Comparison of ENCODE assay signal across 22 mouse cellular contexts in genomic region chr2:105710511-105710910, GRCm38 (mm10). TPM values are rescaled to one million over a fixed set of nuclear protein-coding genes. Genes with fewer than 3 reads are reported as not detected.
DNase-seq lines count a peak whose midpoint lies in the region; ATAC-seq and TF ChIP-seq lines count a peak whose summit lies in the region.
"Had no signal": no experiment of that assay in that cellular context is flagged by ENCODE, and none has a peak within 500 bp of the region (broad histone marks: within the 10 kb centered on the region; RNA-seq: fewer than 3 reads in every experiment).

No protein-coding gene starts in this region.

- no peaks in the 10 kb centered on the region for H3K4me1 ChIP-seq in hindbrain, embryonic 11.5 days (replicated peaks; ENCODE audit: control insufficient read depth, insufficient read depth, low read length)
- H3K4me1 ChIP-seq in hindbrain, embryonic 10.5 days (replicated peaks) = peaks cover 9% of the 10 kb centered on the region; the same call in 1 of the 2 replicates
- H3K4me1 ChIP-seq in kidney, embryonic 16.5 days (ENCODE audit: insufficient read depth, low read length) = no peaks in the 10 kb centered on the region
- no peaks in the 10 kb centered on the region for H3K4me1 ChIP-seq in midbrain, embryonic 13.5 days (replicated peaks)
- no peaks in the 10 kb centered on the region for H3K4me1 ChIP-seq in midbrain, postnatal 0 days (ENCODE audit: insufficient read depth, low read length)
- H3K4me1 ChIP-seq: heart, embryonic 10.5 days had no signal

- POLR2A ChIA-PET in Patski (lab: Charles Lee) = no interaction called here

- H3K4me2 ChIP-seq in hindbrain, embryonic 11.5 days (replicated peaks; ENCODE audit: low read depth, low read length) = no peak overlapping the region
- no peak overlapping the region for H3K4me2 ChIP-seq in kidney, embryonic 16.5 days (replicated peaks; ENCODE audit: low read depth, low read length)
- H3K4me2 ChIP-seq in midbrain, embryonic 13.5 days (replicated peaks) = no peak overlapping the region
- H3K4me2 ChIP-seq in midbrain, postnatal 0 days (ENCODE audit: low read depth, low read length, poor library complexity, severe bottlenecking) = no peak overlapping the region
- H3K4me2 ChIP-seq: embryonic facial prominence, embryonic 13.5 days; forebrain, embryonic 12.5 days had no signal

- TF ChIP-seq CTCF in midbrain, postnatal 0 days (IDR thresholded peaks at IDR 0.05) = no peak
- no peak for TF ChIP-seq CTCF in Patski (IDR thresholded peaks at IDR 0.05)

- no peaks in the 10 kb centered on the region for H3K27me3 ChIP-seq in hindbrain, embryonic 11.5 days (ENCODE audit: control insufficient read depth, insufficient read depth, low read length)
- no peaks in the 10 kb centered on the region for H3K27me3 ChIP-seq in hindbrain, embryonic 10.5 days (ENCODE audit: insufficient read depth, poor library complexity, severe bottlenecking)
- H3K27me3 ChIP-seq in kidney, embryonic 16.5 days (ENCODE audit: insufficient read depth, low read length) = no peaks in the 10 kb centered on the region
- peaks cover 26% of the 10 kb centered on the region for H3K27me3 ChIP-seq in midbrain, embryonic 13.5 days
- H3K27me3 ChIP-seq in midbrain, postnatal 0 days (ENCODE audit: insufficient read depth, low read length) = no peaks in the 10 kb centered on the region; the same call in 1 of the 2 replicates
- no peaks in the 10 kb centered on the region for H3K27me3 ChIP-seq in Patski
- H3K27me3 ChIP-seq: CH12.LX; embryonic facial prominence, embryonic 13.5 days had no signal

- no peak for DNase-seq in hindbrain, embryonic 11.5 days (ENCODE audit: low spot score)
- no peak for DNase-seq in hindbrain, embryonic 10.5 days (ENCODE audit: low spot score)
- no peak for DNase-seq in kidney, adult 8-10 months
- no peak for DNase-seq in midbrain, postnatal 0 days (ENCODE audit: low spot score)
- DNase-seq in Patski (ENCODE audit: low read depth, low spot score) = peak; percentile 15
- DNase-seq: adrenal gland, adult 2 months; adrenal gland, postnatal 25 days; cerebellum, adult 18-20 months; cerebellum, adult 9-11 months; cerebellum, postnatal 36 days; gastrocnemius, postnatal 10 days; heart, adult 18-20 months; heart, postnatal 10 days; heart, postnatal 4 days had no signal

- peak; percentile 83 for ATAC-seq in hindbrain, embryonic 11.5 days (ENCODE audit: low FRiP score)
- ATAC-seq in kidney, embryonic 16.5 days (ENCODE audit: low FRiP score, low TSS enrichment) = peak; percentile 59; the same call in 1 of the 2 replicates
- 0 out of 2 replicates have a peak, but pooled peaks have one; percentile 11 for ATAC-seq in midbrain, embryonic 13.5 days
- ATAC-seq in midbrain, postnatal 0 days (ENCODE audit: low FRiP score) = no peak
- ATAC-seq in Patski = peak; percentile 28
- ATAC-seq: forebrain, embryonic 16.5 days had no signal

- in situ Hi-C loops in Patski (cut with MboI; ENCODE audit: low pct_unique_long_range_greater_than_20kb) = no loop called here

- no peak overlapping the region for H3K4me3 ChIP-seq in hindbrain, embryonic 11.5 days (ENCODE audit: low read depth, low read length)
- H3K4me3 ChIP-seq in hindbrain, embryonic 10.5 days = no peak overlapping the region
- H3K4me3 ChIP-seq in kidney, embryonic 16.5 days (ENCODE audit: low read length) = no peak overlapping the region
- H3K4me3 ChIP-seq in midbrain, embryonic 13.5 days (replicated peaks) = no peak overlapping the region
- H3K4me3 ChIP-seq in midbrain, postnatal 0 days (ENCODE audit: low read depth, low read length) = no peak overlapping the region
- H3K4me3 ChIP-seq: embryonic facial prominence, embryonic 13.5 days; forebrain, embryonic 12.5 days; heart, embryonic 10.5 days had no signal

- 59% methylated on average over 3 of the region's 3 CpGs for WGBS in hindbrain, embryonic 11.5 days
- 50% methylated on average over 3 of the region's 3 CpGs for WGBS in hindbrain, embryonic 10.5 days
- 64% methylated on average over 3 of the region's 3 CpGs for WGBS in kidney, embryonic 16.5 days
- WGBS in midbrain, embryonic 13.5 days = 40% methylated on average over 3 of the region's 3 CpGs
- 32% methylated on average over 3 of the region's 3 CpGs for WGBS in midbrain, postnatal 0 days

- H3K9me3 ChIP-seq in hindbrain, embryonic 11.5 days (ENCODE audit: control insufficient read depth, low read length) = no peaks in the 10 kb centered on the region
- no peaks in the 10 kb centered on the region for H3K9me3 ChIP-seq in hindbrain, embryonic 10.5 days
- no peaks in the 10 kb centered on the region for H3K9me3 ChIP-seq in kidney, embryonic 16.5 days (ENCODE audit: low read length)
- no peaks in the 10 kb centered on the region for H3K9me3 ChIP-seq in midbrain, embryonic 13.5 days
- no peaks in the 10 kb centered on the region for H3K9me3 ChIP-seq in midbrain, postnatal 0 days (ENCODE audit: low read length)
- H3K9me3 ChIP-seq: embryonic facial prominence, embryonic 13.5 days; forebrain, embryonic 12.5 days; heart, embryonic 10.5 days had no signal

- H3K9ac ChIP-seq in hindbrain, embryonic 11.5 days (ENCODE audit: low read depth, low read length) = no peak overlapping the region
- H3K9ac ChIP-seq in kidney, embryonic 16.5 days (replicated peaks; ENCODE audit: low read length) = no peak overlapping the region
- no peak overlapping the region for H3K9ac ChIP-seq in midbrain, embryonic 13.5 days (replicated peaks)
- no peak overlapping the region for H3K9ac ChIP-seq in midbrain, postnatal 0 days (replicated peaks; ENCODE audit: low read length, poor library complexity, severe bottlenecking)
- H3K9ac ChIP-seq: embryonic facial prominence, embryonic 13.5 days; forebrain, embryonic 12.5 days had no signal

- H3K36me3 ChIP-seq in hindbrain, embryonic 11.5 days (ENCODE audit: control insufficient read depth, insufficient read depth, low read length) = no peaks in the 10 kb centered on the region
- no peaks in the 10 kb centered on the region for H3K36me3 ChIP-seq in hindbrain, embryonic 10.5 days
- no peaks in the 10 kb centered on the region for H3K36me3 ChIP-seq in kidney, embryonic 16.5 days (ENCODE audit: insufficient read depth, low read length)
- no peaks in the 10 kb centered on the region for H3K36me3 ChIP-seq in midbrain, embryonic 13.5 days
- H3K36me3 ChIP-seq in midbrain, postnatal 0 days (ENCODE audit: insufficient read depth, low read length) = no peaks in the 10 kb centered on the region
- H3K36me3 ChIP-seq: forebrain, embryonic 12.5 days; heart, embryonic 10.5 days had no signal

- H3K27ac ChIP-seq in hindbrain, embryonic 11.5 days (ENCODE audit: low read depth, low read length) = no peak overlapping the region
- no peak overlapping the region for H3K27ac ChIP-seq in hindbrain, embryonic 10.5 days
- H3K27ac ChIP-seq in kidney, embryonic 16.5 days (ENCODE audit: low read length) = no peak overlapping the region
- H3K27ac ChIP-seq in midbrain, embryonic 13.5 days = no peak overlapping the region
- H3K27ac ChIP-seq in midbrain, postnatal 0 days (ENCODE audit: low read depth, low read length) = no peak overlapping the region
- H3K27ac ChIP-seq: embryonic facial prominence, embryonic 13.5 days; forebrain, embryonic 12.5 days; heart, embryonic 10.5 days had no signal

- CTCF ChIA-PET in Patski (lab: Charles Lee) = no interaction called here

RNA-seq across cellular contexts. Expression of gene Pax6, which starts 41.8 kb away (rescaled TPM):
- 23.9 and 26.8 TPM in 2 replicates for polyA plus RNA-seq in hindbrain, embryonic 11.5 days (2014; fragmentation: Nextera tagmentation; extraction: Ambion mirVana)
- polyA plus RNA-seq in hindbrain, embryonic 10.5 days (2016; fragmentation: Nextera tagmentation; extraction: Ambion mirVana) = 24.7 and 27.0 TPM in 2 replicates
- 0.09 and 0.13 TPM in 2 replicates for polyA plus RNA-seq in kidney, embryonic 16.5 days (2015; fragmentation: Nextera tagmentation; extraction: Ambion mirVana)
- polyA plus RNA-seq in midbrain, embryonic 13.5 days (2015; fragmentation: Nextera tagmentation; extraction: Ambion mirVana) = 39.9 and 40.9 TPM in 2 replicates
- 15.4 and 27.1 TPM in 2 replicates for total RNA-seq in midbrain, postnatal 0 days (2014; rRNA removed)
- 6.9 and 11.3 TPM in 2 replicates for polyA plus RNA-seq in midbrain, postnatal 0 days (2015; fragmentation: Nextera tagmentation; extraction: Ambion mirVana)
- not detected for polyA plus RNA-seq in Patski (2021)
- total RNA-seq: adrenal gland, adult 2 months; adrenal gland, postnatal 25 days; gastrocnemius, postnatal 10 days; gastrocnemius, postnatal 4 days; heart, adult 18-20 months; heart, postnatal 10 days had no signal
- polyA plus RNA-seq: adrenal gland, adult 2 months had no signal
